Mouse (Mus musculus) spleen, embryonic (tissue): Measurements from ENCODE around the gene Mis18a.

Experiments
- CTCF ChIA-PET: fragments of 350-600 bp; sonication (Branson Sonifier 250); formaldehyde crosslinking; loops from one replicate; lab custom pipeline; 2022; lab: Charles Lee

The Mis18a gene

DNA sequence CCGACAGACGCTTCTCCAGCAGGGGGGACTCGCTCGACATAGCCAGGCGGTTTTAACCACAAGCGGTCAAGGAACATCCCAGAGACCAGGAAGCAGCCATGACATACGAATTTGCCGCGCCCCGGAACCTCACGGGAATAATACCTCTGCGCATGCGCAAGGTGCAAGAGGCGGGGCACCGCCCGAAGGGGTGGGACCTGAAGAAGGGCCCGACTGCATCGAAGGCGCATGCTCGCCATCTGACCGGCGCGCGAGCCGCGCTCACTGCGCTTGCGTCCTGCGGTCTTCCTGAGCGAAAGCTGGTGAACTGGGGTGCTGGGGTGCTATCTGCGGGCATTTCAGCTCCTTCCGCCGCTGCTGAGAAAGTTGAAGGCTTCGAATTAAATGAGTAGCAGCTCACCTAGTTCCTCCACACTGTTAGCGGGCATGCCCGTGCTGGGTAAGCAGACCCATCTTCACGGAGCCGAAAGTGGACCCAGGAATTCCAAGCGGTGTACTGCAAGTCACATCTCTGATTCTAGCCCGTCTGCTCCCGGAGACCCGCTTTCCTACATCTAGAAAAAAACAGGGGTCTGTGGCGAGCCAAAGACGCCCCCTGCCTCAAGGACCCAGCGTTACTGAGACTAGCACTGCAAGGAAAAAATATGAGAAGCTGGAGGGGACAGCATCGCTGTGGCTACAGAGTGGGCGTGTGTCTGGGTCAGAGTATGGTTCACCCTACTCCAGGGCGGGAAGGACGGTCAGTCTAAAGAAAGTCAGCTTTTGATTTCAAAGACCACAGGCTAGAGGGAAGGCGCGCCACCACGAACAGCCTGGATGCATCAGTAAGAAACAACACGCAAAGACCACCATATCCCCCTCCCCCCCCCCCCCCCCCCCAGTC, at the start of gene Mis18a:
Gene Mis18a (minus strand): TSS at position 172 of the 883 bp plus-strand sequence.
- CTCF ChIA-PET: no interaction called here

DNA sequence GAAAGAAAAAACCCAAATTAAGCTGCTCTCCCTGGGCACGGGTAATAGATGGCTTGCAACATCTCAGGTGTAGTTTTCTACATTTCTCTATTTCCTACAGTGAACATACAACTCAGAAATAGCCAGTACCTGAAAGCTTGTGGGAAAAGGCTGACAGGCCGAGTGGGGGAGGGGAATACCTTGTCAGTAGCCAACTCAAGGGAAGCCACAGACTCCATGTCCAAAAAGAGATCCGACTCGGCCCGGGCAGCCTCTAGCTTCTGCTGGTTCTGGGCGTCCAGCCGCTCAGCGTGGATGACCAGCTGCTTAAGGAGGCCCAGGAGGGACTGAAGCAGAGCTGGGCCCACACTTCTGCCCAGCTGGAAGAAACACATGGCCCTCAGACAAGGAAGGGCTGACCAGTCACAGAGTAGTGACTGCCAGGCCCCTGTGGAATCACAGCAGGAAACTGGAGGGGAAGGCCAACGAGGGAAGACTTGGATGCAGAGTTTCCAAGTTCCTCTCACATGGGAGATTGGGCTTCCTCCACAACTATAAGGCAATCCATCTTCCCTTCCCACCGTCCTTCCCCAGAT, 48.8 kb upstream of the Mis18a start:
- CTCF ChIA-PET: no interaction called here

DNA sequence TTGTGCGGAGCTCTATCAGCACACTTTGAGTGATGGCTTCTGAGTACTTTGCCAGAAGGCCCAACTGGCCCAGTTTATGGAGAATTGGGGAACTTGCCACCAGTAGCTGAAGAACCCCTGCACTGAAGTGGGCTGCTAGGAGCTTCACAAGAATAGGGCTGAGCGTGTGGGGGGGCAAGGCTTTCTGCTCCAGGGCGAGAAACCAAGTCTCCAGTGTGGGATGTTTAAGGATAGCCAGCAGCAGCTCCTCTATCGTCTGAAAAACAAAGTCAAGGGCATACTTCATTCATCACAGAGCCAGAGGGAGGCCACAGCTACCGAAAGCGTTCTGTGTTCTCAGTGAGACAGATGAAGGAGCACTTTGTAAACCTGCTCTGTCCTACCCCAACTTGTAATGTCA, 47.4 kb upstream of the Mis18a start:
- CTCF ChIA-PET: no interaction called here

DNA sequence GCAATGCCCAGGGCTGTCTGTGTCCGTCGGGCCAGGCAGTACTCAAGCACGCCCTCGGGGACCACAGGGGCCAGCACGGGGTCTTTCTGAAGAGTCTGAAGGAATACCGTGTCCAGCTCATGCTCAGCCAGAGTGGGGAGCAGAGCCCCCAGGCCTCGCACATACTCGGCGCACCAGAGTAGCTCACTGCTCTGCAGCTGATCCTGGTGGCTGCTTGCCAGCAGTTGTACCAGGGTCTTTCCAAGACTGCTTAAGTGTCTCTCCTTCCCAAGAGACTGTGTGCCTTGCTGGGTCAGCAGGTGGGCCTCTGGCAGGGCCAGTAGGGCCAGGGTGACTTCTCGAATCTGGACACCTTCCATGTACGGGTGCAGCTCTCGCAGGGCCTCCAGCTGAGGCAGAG, 47.0 kb upstream of the Mis18a start:
- CTCF ChIA-PET: no interaction called here

DNA sequence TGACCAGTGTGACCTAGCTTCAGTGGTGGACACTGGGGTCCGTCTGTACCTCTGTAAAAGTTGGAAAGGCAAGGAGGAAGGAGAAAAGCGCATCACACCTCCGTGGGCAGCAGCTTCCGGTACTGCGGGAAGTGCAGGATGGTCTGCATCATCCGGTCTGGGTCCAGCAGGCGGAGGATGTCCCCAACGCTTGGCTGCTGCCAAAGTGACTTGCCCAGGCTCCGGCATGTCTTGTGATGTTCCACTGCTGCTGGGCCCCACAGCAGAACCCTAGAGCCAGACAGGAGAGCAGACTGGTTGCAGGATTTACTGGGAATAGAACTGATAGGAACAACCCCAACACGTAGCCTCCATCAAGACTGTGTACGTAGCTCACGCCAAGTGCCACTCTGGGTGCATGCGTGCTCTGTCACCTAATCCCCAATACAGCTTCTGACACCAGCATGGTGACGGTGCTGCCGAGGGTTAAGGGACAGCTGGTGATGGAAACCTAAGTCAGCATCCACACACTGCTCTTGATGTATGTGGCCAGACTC, 39.8 kb upstream of the Mis18a start:
- CTCF ChIA-PET: no interaction called here

DNA sequence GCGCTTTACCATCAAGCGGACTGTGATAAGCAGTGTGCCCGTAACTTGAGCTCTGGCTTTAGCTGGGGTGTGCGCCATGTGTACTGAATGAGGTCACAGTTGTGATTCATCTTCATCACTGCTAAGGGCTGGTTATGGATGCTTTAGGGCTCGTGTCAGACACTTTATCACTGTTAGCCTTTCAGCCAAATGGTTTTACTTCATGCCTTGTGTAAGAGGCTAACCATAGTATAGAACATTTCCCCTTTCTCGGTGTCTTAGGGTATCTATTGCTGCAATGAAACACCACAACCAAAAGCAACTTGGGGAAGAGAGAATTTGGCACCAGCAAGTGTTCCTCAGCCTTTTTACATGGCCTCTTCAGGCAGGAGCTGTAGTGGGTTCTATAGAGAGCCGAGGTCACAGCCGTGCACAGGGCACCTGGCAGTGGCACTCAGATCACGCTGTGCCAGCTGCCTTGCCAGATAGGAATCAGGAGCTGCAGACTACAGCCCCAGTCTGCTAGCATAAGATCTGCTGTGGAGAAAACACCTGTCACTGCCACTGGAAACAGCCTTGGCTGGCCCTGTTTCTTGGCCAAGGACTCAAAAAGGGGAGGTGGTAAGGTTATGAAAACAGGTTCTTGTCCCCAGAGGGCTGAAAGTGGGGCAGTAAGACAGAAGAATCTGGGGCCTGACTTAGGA, 38.1 kb upstream of the Mis18a start:
- CTCF ChIA-PET: no interaction called here

DNA sequence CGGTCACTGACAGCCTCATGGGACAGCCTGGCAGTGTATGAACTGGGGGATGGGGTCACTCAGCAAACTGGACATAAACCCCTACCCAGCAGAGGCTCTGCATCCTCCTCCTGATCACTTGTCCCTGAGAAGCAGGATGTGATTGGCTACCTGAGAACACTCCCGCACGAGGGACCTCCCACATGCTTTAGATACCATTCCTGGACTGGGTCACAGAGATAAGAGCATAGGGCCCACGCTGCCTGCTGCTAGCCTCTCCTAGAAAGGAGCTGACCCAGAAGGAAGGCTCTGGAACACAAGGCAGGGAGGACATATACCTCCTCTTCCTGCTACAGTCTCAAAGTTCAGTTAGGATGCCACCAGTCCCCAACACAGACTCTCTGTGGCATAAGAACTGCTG, 33.3 kb upstream of the Mis18a start:
- CTCF ChIA-PET: no interaction called here

DNA sequence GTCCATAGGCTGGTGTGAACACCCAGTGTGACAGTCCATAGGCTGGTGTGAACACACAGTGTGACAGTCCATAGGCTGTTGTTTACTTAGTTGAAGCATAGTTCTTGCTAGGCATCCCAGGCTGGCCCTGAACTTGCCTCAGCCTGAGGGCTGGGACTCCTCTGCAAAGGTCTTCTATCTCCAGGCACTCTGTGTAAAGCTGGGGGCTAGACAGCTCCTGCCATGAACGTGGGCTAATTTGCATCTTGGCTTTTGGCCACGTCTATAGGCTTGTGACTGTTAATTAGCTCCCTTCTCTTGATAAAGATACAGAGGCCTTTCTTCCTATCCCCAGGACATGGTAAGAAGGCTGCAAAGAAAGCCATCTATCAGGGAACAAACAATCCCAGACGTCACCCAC, 32.1 kb upstream of the Mis18a start:
- CTCF ChIA-PET: no interaction called here

DNA sequence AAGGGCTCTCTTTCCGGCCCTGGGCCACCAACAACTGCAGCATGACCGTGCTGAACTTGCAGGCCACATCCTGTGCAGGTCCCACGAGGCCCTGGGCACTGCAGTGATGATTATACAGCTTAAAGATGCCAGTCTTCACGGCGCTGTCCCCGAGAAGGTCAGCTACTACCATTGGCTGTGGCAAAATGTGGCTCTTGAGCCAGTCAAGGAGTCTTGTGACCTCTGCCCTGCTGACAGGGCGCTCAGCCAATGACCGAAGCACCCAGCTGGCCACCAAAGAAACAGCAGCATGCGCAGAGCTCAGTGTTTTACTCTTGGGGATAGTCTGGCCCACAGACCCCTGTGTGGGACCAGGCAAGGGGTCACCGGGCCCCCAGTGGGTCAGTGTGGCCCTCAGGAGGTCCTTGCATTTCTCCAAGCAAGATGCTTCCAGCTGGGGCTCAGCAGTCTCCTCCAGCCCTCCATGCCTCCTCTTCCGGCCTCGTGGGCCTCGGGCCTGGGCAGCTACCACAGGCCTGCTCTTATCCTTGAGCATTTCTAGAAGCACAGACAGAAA, 26.3 kb upstream of the Mis18a start:
- CTCF ChIA-PET: no interaction called here

DNA sequence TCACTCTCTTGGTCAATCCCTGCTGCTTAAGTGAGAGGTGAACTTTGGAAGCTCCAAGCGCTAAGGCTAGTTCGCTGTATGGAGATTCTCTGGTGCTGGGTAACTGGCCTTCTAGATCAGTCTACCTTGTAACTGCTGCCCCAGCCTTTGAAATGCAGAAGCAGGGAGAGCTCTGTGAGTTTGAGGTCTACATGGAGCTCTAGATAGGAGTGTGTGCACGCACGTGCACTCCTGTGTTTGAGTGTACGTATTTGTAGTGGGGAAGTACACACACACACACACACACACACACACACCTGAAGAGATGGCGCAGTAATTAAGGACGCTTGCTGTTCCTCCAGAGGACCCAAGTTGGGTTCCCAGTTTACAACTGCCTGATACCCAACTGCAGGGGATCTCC, 21.0 kb upstream of the Mis18a start:
- CTCF ChIA-PET: no interaction called here

DNA sequence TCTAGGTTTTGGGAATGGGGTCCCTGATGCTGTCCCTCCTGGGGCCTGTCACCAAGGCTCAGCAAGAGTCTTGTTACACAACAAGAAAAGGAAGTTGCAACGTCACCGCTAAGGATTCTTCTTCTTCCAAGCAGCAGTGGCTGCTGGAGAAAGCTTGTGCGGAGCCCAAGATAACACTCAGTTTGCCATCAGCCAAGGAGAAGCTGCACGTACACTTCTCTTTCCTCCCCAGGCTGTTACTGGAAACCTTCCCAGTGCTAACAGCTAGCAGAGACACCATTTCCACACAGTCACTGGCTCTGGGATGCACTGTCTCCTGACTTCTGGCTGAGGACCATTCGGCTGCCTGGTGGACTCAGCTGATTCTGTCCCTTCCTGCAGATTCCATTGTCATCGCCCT, 19.9 kb upstream of the Mis18a start:
- CTCF ChIA-PET: no interaction called here

DNA sequence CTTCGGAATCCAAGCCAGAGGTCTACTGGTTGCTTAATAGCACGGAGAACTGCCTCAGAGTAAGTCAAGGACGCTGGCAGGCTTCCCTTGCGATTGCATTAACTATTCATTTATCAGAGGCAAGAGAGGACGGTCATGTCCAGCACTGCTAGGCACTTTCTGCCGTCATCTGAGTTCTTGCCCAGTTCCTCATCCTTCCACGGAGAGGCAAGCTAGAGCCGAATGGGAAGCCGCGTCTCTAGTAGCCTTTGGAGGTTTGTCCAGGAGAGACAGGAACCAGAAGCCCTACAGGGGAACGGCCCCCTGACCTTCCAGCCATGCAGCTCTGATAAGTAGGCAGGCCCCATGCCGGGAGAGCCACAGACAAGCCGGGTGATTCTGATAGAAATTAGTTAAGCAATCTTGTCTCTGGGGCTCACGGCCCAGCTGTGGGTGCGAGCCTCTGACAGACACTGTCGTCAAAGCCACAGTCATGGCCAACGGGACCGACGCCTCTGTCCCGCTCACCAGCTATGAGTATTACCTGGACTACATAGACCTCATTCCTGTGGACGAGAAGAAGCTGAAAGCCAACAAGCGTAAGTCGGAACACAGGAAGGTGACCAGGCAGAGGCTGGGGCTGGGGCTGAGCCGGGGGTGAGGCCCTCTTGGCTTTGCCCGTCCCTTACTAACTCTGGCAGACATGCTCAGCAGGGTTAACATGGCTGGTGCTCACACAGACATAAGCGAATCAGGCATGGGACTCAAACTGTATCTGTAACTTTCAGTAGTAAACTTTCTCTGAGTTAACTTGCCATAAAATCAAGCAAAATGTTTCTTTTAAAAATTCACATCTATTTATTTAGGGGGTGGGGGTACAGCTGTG, 11.1 kb upstream of the Mis18a start, which contains the start of gene Mrap:
Gene Mrap (plus strand): TSS at position 116 of the 865 bp plus-strand sequence.
- CTCF ChIA-PET: no interaction called here

DNA sequence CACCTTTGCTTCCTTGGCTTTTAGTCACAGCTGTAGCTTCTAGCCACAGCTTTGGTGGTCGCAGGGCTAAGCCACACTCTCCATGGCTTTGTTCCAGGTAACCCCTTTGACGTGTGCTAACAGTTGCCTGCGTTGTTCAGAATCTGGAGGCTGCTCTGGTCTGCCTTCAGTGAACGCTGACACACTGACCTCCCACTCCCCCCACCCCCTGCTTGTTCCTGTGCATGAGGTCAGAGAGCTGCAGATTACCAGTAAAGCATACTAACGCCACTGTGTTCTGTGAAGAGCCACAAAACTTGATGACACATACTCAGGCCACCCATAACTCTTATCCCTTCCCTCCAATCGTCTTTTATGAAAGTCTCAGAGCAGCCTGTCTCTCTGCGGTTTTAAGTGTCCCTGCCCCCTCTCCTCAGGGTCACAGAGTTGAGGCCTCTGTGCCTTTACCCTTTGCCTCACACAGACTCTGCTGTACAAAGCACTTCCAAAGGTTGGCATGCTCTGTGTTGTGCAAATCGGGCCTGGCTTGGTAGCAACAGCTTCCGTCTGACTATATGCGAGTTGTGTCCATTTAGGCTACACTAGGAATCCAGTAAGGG, 9.6 kb upstream of the Mis18a start:
- CTCF ChIA-PET: no interaction called here

DNA sequence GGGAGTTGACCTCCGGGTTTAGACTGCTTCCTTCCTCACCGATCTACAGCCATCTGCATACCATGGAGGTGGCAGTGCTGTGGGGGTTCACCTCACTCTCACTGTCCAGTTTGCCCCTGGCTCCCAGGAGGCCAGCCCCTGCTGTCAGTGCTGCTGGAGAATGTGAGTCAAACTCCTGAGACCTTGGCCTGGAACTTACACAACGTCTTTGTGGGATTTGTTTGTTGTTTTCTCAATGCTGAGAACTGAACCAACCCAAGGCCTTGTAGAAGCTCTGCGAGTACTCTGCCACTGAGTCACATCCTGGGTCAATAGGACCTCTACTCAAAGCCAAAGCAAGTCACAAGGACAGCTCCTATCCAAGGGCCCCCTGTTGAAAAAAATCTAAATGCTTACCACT, 8.4 kb upstream of the Mis18a start:
- CTCF ChIA-PET: no interaction called here

DNA sequence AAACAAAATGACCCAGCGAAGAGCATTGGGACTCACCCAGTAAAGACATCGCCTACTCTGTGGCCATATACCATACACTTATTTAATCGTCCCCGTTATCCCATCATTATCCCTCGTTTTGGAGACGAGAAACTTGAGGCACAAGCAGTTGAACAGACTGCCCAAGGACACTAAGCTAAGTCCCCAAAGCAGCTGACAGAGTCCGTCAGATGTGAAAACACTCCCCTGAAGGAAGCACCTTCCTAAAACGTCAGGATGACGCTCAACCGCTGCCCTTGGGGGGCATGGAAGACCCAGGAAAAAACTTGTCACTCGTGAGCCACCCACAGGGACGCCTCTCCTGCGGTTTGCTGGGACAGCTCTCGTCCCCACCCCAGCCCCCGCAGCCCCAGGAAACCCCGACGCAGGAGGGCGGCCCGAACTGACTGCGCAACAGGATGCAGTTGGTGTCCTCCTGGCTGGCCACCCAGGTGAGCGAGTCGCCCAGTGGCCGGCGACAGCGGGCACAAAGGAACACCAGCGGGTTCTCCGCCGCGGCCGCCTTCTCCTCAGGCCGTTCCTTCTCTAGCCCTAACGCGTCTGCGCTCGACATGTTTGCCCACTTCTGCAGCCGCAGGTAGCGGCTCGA, 490 bp downstream of the Mis18a start:
- CTCF ChIA-PET: no interaction called here

DNA sequence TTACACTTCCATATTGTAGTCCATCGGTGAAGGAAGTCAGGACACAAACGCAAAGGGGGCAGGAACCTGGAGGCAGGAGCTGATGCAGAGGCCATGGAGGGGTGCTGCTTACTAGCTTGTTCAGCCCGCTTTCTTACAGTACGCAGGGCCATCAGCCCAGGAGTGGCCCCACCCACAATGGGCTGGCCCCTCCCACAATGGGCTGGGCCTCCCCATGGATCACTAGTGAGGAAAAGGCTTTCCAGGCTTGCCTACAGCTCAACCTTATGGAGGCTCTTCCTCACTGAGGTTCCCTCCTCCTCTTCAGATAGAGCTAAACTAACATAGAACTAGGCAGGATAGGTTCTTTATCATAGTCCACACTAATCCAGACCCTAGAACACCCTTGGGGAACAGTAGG, 3.2 kb downstream of the Mis18a start:
- CTCF ChIA-PET: no interaction called here

DNA sequence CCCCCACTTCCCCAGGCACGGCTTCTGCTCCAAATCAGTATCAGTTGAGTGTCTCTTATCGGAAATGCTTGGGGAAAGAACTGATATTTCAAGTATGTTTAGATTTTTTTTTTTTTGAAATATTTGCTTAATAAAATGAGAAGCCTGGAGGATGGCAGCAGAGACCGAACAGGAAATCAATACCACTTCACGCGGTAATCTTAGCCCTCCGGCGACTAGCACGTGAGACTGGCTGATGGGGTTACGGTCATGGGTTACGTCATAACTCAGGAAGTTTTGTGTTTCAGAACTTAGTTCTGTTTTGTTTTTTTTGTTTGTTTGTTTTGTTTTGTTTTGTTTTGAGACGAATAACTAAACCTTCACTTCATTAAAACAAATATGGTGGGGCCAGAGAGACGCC, 16.9 kb downstream of the Mis18a start:
- CTCF ChIA-PET: no interaction called here

DNA sequence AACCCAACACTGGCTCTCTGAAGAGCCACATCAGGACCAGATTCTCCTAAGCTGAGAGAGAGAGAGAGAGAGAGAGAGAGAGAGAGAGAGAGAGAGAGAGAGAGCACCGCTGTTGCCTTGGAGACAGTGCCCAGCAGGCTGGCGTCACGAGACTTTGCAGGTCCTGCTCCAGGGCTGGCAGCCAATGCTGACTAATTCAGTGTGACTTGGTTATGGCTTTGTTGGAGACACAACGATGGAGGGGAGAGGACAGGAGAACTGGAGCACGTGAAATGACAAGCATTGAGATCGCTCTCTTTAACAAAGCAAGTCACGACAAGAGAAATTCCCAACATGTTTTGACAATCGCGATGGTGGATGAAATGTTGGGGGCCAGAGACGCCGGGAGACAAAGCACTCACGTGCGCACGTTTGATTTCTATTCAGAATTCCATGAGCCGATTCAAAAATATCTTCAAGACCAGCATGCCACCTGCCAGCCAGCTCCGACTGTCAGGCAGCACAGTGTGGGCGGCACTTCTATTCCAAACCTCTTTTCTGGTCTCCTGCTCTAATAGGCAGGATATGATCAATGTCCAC, 17.4 kb downstream of the Mis18a start:
- CTCF ChIA-PET: no interaction called here

DNA sequence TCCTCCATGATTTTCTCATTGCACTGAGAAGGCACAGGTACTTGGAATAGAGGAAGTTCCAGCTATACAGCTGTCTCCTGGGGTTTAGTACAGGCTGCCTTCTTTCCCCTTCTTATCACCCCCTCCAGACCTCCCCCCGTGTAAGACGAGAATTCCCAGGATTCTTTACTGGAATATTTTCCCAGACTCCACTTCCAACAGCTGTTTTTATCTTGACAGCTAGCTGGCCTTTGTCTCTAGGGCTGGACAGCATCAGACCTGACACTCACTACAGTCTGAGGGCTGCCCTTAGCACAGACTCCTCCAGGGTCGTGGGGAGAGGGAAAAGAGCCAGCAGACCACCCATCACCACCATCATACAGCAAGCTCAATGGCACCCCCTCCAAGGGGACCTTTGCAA, 20.9 kb downstream of the Mis18a start:
- CTCF ChIA-PET: no interaction called here
